Mouse (Mus musculus) G1E (cell line): Measurements from ENCODE around the gene Pik3r1.

Experiments
- CTCF ChIP-seq: IDR thresholded peaks from 2 replicates; pipeline ENCODE4 v1.5.1; 2012; ENCODE audit warnings: low read depth, low read length, inconsistent platforms, mixed read lengths
- GATA1 ChIP-seq: IDR thresholded peaks from 2 replicates; pipeline ENCODE4 v1.6.1; 2012; ENCODE audit warnings: borderline replicate concordance, low read length, inconsistent platforms, mixed read lengths
- POLR2AphosphoS5 ChIP-seq: IDR thresholded peaks from 2 replicates; pipeline ENCODE4 v1.6.1; 2012; ENCODE audit warnings: low read depth, low read length, inconsistent platforms; ENCODE audit not compliant: insufficient replicate concordance

- TF ChIP-seq CTCF: no peak
- TF ChIP-seq GATA1: no peak
- TF ChIP-seq POLR2AphosphoS5: no peak
These were observed 46.0 kb downstream of the Pik3r1 start for GRCm38 (mm10) chr13:101721901-101722595.
